Mouse (Mus musculus) erythroblast, embryonic 14.5 days (primary cell): ENCODE results near the gene Mtus2. TPM values are rescaled to one million over a fixed set of nuclear protein-coding genes. Genes with fewer than 3 reads are reported as not detected.
"Not testable (repeated sequence)": the region's sequence is repeated elsewhere in the genome, so short reads cannot be mapped to it uniquely, and the experiment has no call there.

Experiments used
- H3K27me3 ChIP-seq: 2 replicates; pipeline ENCODE4 v1.6.1; 2012; ENCODE audit warnings: inconsistent platforms; ENCODE audit not compliant: control insufficient read depth
- H3K36me3 ChIP-seq: 2 replicates; pipeline ENCODE4 v1.6.1; 2012; ENCODE audit warnings: mild to moderate bottlenecking, inconsistent platforms; ENCODE audit not compliant: control insufficient read depth
- H3K4me1 ChIP-seq: 2 replicates; pipeline ENCODE4 v1.6.1; 2012; ENCODE audit warnings: inconsistent platforms; ENCODE audit not compliant: control insufficient read depth
- H3K4me3 ChIP-seq: replicated peaks from 2 replicates; pipeline ENCODE3; 2012; ENCODE audit warnings: moderate library complexity, mild to moderate bottlenecking, inconsistent platforms
- H3K9me3 ChIP-seq: 2 replicates; pipeline ENCODE4 v1.6.1; 2012; ENCODE audit warnings: low read length, inconsistent platforms, mixed read lengths; ENCODE audit not compliant: control insufficient read depth
- GATA1 ChIP-seq: IDR thresholded peaks from 2 replicates; pipeline ENCODE4 v1.6.1; 2012; ENCODE audit warnings: low read length, inconsistent platforms, mixed read lengths
- TAL1 ChIP-seq: IDR thresholded peaks from 3 replicates; pipeline ENCODE4 v1.6.1; 2012; ENCODE audit warnings: low read length, inconsistent platforms, mixed read lengths
- polyA plus RNA-seq: library from polyadenylated mRNA; stranded (reverse); fragments of >175 nt; gene quantifications from 2 replicates; pipeline ENCODE4 v1.2.3, GENCODE M21; 2012

Gene Mtus2
- polyA plus RNA-seq, 1 experiment = not detected

- no peak overlapping the region for H3K4me3 ChIP-seq
- H3K4me1 ChIP-seq = no peaks in the 10 kb centered on the region
- TF ChIP-seq TAL1 (no peak), GATA1 (no peak)
- no peaks in the 10 kb centered on the region for H3K27me3 ChIP-seq
- H3K36me3 ChIP-seq = no peaks in the 10 kb centered on the region
- no peaks in the 10 kb centered on the region for H3K9me3 ChIP-seq
These were observed 32.5 kb upstream of the Mtus2 start for GRCm38 (mm10) chr5:147924621-147925020.

DNA sequence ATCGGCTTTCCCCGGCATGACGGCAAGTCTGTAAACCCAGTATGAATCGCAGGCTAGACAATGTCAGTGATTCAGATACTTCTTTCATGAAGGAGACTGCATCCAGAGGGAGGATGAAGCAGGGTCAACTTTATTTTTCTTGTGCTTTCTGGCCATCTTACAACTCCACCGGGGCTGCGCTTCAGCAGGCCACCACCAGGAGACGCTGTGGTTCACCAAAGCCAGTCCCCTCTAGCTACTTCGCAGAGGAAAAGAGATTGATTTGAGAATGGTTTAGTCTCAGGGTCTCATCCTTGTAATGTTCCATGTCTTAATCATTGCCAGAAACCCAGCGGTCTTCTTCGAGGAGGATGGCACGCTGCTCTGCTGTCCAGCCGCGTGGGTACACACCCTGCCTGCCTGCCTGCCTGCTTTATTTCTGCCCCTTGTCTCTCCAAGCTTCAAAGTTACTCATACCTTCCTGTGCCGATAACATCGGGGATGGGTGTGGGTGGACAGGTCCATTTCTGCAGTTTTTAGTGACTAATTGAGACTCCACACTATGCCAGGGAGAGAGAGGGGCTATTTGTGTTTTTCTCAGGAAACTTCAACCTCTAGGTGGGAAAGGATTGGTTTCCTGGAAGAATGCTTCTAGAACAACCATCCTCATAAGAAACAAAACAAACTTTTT is 31.1 kb upstream of the Mtus2 start:
- TF ChIP-seq TAL1 (no peak), GATA1 (no peak)
- Histone ChIP-seq H3K27me3 (no peaks in the 10 kb centered on the region), H3K36me3 (no peaks in the 10 kb centered on the region), H3K4me1 (no peaks in the 10 kb centered on the region), H3K4me3 (no peak overlapping the region), H3K9me3 (no peaks in the 10 kb centered on the region)

DNA sequence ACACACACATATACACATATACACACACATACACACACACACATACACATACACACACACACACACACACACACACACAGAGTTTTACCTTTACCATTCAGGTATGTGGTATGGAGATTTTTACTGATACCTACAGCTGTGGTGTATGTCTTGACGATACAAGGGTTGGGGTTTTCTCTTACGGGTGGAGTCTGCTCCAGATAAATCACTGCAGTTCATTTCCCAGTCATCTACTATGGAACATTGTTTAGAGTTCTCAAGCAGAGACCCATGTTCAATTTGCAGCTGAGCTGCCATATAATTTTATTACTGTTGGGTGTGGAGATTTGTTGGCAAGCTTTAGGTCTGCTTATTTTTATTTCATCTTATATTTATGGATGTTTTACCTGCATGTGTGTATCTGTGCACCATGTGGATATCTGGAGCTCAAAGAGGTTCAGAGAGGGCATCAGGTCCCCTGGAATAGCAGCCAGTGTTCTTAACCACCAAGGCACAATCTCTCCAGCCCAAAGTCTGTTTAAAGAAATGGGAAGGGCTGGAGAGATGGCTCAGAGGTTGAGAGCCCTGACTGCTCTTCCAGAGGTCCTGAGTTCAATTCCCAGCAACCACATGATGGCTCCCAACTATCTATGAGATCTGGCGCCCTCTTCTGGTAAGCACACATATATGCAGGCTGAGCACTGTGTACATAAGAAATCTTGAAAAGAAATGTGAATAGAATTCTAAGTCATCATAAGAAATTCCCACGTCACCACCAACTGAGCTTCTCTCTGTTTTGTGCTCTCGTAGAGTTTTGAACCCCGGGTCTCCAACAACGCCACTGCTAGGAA is 28.2 kb upstream of the Mtus2 start:
- Histone ChIP-seq H3K27me3 (no peaks in the 10 kb centered on the region), H3K9me3 (no peaks in the 10 kb centered on the region), H3K4me3 (no peak overlapping the region), H3K36me3 (no peaks in the 10 kb centered on the region), H3K4me1 (no peaks in the 10 kb centered on the region)
- TF ChIP-seq GATA1 = no peak
- TF ChIP-seq TAL1 = no peak

- Histone ChIP-seq H3K4me1 (no peaks in the 10 kb centered on the region), H3K4me3 (no peak overlapping the region), H3K9me3 (peaks cover 7% of the 10 kb centered on the region; the same call in 1 of the 2 replicates), H3K36me3 (no peaks in the 10 kb centered on the region), H3K27me3 (no peaks in the 10 kb centered on the region)
- TF ChIP-seq GATA1 (no peak), TAL1 (no peak)
These were observed 22.0 kb upstream of the Mtus2 start for GRCm38 (mm10) chr5:147935096-147935495.

- Histone ChIP-seq H3K4me3 (no peak overlapping the region), H3K36me3 (no peaks in the 10 kb centered on the region)
These were observed 17.9 kb upstream of the Mtus2 start for GRCm38 (mm10) chr5:147939226-147939625.

DNA sequence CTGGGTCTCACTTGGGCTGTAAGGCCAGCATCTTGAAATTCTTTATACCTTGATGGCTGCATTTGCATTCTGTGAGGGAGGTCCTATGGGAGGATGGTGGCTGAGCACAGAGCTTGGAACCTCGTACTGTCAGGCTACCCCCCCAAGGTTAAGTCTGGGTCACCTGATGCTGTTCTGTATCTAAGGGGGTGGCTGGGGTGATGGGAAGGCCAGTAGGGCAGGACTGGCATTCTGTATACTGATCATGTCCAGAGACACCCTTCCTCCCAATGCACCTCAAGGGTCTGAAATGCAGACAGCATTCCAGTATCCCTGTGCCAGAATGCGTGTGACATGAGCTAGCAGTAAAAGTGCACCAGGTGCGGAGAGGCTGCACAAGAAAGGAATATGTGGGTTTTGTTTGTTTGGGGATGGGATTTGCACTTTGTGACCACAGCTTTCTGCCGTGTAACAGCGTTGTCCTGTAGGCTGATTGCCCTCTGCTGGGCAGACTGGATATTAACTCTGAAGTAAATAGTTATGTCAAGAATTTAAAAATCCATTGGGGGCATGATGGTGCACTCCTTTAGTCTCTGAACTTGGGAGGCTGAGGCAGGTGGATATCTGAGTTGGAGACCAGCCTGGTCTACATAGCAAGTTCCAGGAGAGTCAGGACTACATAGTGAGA is 12.0 kb upstream of the Mtus2 start:
- Histone ChIP-seq H3K36me3 (no peaks in the 10 kb centered on the region), H3K9me3 (peaks cover 3% of the 10 kb centered on the region; the same call in 1 of the 2 replicates), H3K27me3 (no peaks in the 10 kb centered on the region; the same call in 1 of the 2 replicates), H3K4me3 (no peak overlapping the region), H3K4me1 (no peaks in the 10 kb centered on the region)
- no peak for TF ChIP-seq GATA1
- TF ChIP-seq TAL1 = no peak

More at GRCm38 (mm10) chr5:147939226-147939625, 17.9 kb upstream of the Mtus2 start:
- H3K4me1 ChIP-seq = no peaks in the 10 kb centered on the region
- peaks cover 7% of the 10 kb centered on the region; the same call in 1 of the 2 replicates for H3K9me3 ChIP-seq
- H3K27me3 ChIP-seq = no peaks in the 10 kb centered on the region; the same call in 1 of the 2 replicates
- TF ChIP-seq TAL1 (no peak), GATA1 (no peak)

- no peaks in the 10 kb centered on the region for H3K4me1 ChIP-seq
- no peaks in the 10 kb centered on the region for H3K27me3 ChIP-seq
- peaks cover 5% of the 10 kb centered on the region; the same call in 1 of the 2 replicates for H3K9me3 ChIP-seq
- TF ChIP-seq GATA1 (no peak), TAL1 (no peak)
- H3K36me3 ChIP-seq = no peaks in the 10 kb centered on the region
- no peak overlapping the region for H3K4me3 ChIP-seq
These were observed 7.2 kb upstream of the Mtus2 start for GRCm38 (mm10) chr5:147949881-147950280.

DNA sequence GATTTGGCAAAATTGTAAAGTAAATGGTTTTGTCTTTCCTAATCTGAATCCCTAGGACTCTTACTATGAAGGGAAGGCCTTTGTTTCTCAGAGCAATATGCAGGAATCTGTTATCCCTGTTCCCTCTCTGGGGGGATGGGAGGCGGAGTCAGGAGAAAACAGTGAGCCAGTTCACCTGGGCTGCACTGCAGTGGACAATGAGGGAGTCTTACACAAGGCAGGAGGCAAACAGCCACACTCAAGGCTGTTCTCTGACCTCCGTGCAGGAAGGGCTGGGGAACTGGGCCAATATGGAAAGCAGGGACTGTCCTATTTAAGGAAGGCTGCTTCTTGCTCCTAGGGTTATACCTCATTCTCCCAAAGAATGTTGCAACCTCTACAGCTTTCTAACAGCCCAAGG is 5.4 kb upstream of the Mtus2 start:
- no peak overlapping the region for H3K4me3 ChIP-seq
- no peaks in the 10 kb centered on the region for H3K4me1 ChIP-seq
- H3K27me3 ChIP-seq = peaks cover 16% of the 10 kb centered on the region
- TF ChIP-seq TAL1 = no peak
- no peak for TF ChIP-seq GATA1
- peaks cover 5% of the 10 kb centered on the region; the same call in 1 of the 2 replicates for H3K9me3 ChIP-seq
- H3K36me3 ChIP-seq = no peaks in the 10 kb centered on the region

- not testable (repeated sequence) for H3K36me3 ChIP-seq, H3K4me3 ChIP-seq, H3K4me1 ChIP-seq, H3K9me3 ChIP-seq
- peaks cover 30% of the 10 kb centered on the region for H3K27me3 ChIP-seq
These were observed 3.9 kb upstream of the Mtus2 start for GRCm38 (mm10) chr5:147953181-147953580.
